Mouse (Mus musculus) cerebellum, adult 11 months (tissue): Measurements from ENCODE around the gene Mpped1.

Source experiments
- DNase-seq: peaks from one replicate; pipeline ENCODE4 v3.0.0; 2022

Gene Mpped1

GRCm38 (mm10) chr15:83894261-83894660, 115.0 kb downstream of the Mpped1 start:
- DNase-seq: no peak

GRCm38 (mm10) chr15:83896011-83896410, 116.7 kb downstream of the Mpped1 start:
- DNase-seq: no peak

GRCm38 (mm10) chr15:83897286-83897685, 118.0 kb downstream of the Mpped1 start:
- DNase-seq: no peak

GRCm38 (mm10) chr15:83906472-83906871, 127.2 kb downstream of the Mpped1 start:
- DNase-seq: no peak
